In the genomic region with DNA sequence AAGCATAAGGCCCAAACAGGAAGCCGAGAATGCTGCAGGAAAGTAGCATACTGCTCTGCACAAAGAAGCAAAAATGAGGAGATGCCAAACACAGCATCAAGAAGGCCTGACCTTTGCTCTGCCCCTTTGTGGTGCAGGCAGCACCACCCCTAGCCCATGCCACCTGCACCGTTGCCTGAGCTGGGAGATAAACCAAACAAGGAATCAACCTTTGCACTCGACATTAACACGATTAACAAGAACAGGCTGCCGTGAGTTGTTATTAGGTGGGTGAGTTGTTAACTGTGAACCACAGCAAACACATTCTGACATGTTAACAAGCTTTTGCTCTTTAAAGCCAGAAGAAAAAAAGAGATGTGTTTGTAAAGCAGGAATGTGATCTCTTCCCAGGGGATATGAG, we compare ENCODE assay signal across 29 mouse cellular contexts.
DNase-seq lines count a peak whose midpoint lies in the region; ATAC-seq lines count a peak whose summit lies in the region.
"Had no signal": no experiment of that assay in that cellular context is flagged by ENCODE, and none has a peak within 500 bp of the region (broad histone marks: within the 10 kb centered on the region; RNA-seq: fewer than 3 reads in every experiment).

No protein-coding gene starts in this region.

- H3K9me3 ChIP-seq in kidney, embryonic 15.5 days (replicated peaks) = no peaks in the 10 kb centered on the region
- H3K9me3 ChIP-seq in kidney, embryonic 14.5 days (ENCODE audit: control insufficient read depth, low read length) = no peaks in the 10 kb centered on the region
- H3K9me3 ChIP-seq in midbrain, embryonic 11.5 days (ENCODE audit: control insufficient read depth, low read length) = no peaks in the 10 kb centered on the region
- no peaks in the 10 kb centered on the region for H3K9me3 ChIP-seq in midbrain, embryonic 14.5 days (ENCODE audit: control insufficient read depth, low read length)
- no peaks in the 10 kb centered on the region for H3K9me3 ChIP-seq in midbrain, embryonic 10.5 days (replicated peaks)
- H3K9me3 ChIP-seq: embryonic facial prominence, embryonic 10.5 days; embryonic facial prominence, embryonic 13.5 days; forebrain, embryonic 12.5 days; heart, embryonic 10.5 days; heart, embryonic 13.5 days had no signal

- H3K4me2 ChIP-seq in kidney, embryonic 15.5 days = no peak overlapping the region
- no peak overlapping the region for H3K4me2 ChIP-seq in kidney, embryonic 14.5 days (replicated peaks; ENCODE audit: low read depth, low read length)
- no peak overlapping the region for H3K4me2 ChIP-seq in midbrain, embryonic 11.5 days
- no peak overlapping the region for H3K4me2 ChIP-seq in midbrain, embryonic 14.5 days (ENCODE audit: low read length)
- H3K4me2 ChIP-seq: embryonic facial prominence, embryonic 13.5 days; forebrain, embryonic 12.5 days; heart, embryonic 13.5 days; hindbrain, embryonic 14.5 days had no signal

- H3K9ac ChIP-seq in kidney, embryonic 15.5 days = no peak overlapping the region
- no peak overlapping the region for H3K9ac ChIP-seq in kidney, embryonic 14.5 days (ENCODE audit: low read depth, low read length)
- no peak overlapping the region for H3K9ac ChIP-seq in midbrain, embryonic 11.5 days (ENCODE audit: low read length)
- no peak overlapping the region for H3K9ac ChIP-seq in midbrain, embryonic 14.5 days (replicated peaks; ENCODE audit: low read length)
- H3K9ac ChIP-seq: embryonic facial prominence, embryonic 13.5 days; forebrain, embryonic 12.5 days; heart, embryonic 13.5 days; hindbrain, embryonic 14.5 days had no signal

- no peak overlapping the region for H3K4me3 ChIP-seq in kidney, embryonic 15.5 days (replicated peaks)
- no peak overlapping the region for H3K4me3 ChIP-seq in kidney, embryonic 14.5 days (ENCODE audit: low read length)
- no peak overlapping the region for H3K4me3 ChIP-seq in midbrain, embryonic 11.5 days (ENCODE audit: low read depth, low read length)
- no peak overlapping the region for H3K4me3 ChIP-seq in midbrain, embryonic 14.5 days (replicated peaks; ENCODE audit: low read depth, low read length)
- no peak overlapping the region for H3K4me3 ChIP-seq in midbrain, embryonic 10.5 days
- H3K4me3 ChIP-seq: embryonic facial prominence, embryonic 10.5 days; embryonic facial prominence, embryonic 13.5 days; erythroblast, embryonic 14.5 days; forebrain, embryonic 12.5 days; gastrocnemius, adult 2 months; heart, adult 2 months; heart, embryonic 10.5 days; heart, embryonic 13.5 days had no signal

- no peak for ATAC-seq in kidney, embryonic 15.5 days (replicated peaks; ENCODE audit: low FRiP score)
- no peak for ATAC-seq in kidney, embryonic 14.5 days (ENCODE audit: low FRiP score, low TSS enrichment)
- ATAC-seq in midbrain, embryonic 11.5 days (ENCODE audit: low FRiP score) = no peak
- no peak for ATAC-seq in midbrain, embryonic 14.5 days (ENCODE audit: low FRiP score, low TSS enrichment)
- ATAC-seq: CD4-positive, CD25-positive, alpha-beta regulatory T cell, adult 4 months; forebrain, embryonic 16.5 days; hindbrain, postnatal 0 days had no signal

- no peaks in the 10 kb centered on the region for H3K36me3 ChIP-seq in kidney, embryonic 15.5 days
- H3K36me3 ChIP-seq in kidney, embryonic 14.5 days (ENCODE audit: control insufficient read depth, insufficient read depth, low read length) = no peaks in the 10 kb centered on the region
- H3K36me3 ChIP-seq in midbrain, embryonic 11.5 days (ENCODE audit: control insufficient read depth, insufficient read depth, low read length) = no peaks in the 10 kb centered on the region
- H3K36me3 ChIP-seq in midbrain, embryonic 14.5 days (ENCODE audit: control insufficient read depth, insufficient read depth, low read length) = no peaks in the 10 kb centered on the region
- no peaks in the 10 kb centered on the region for H3K36me3 ChIP-seq in midbrain, embryonic 10.5 days
- H3K36me3 ChIP-seq: embryonic facial prominence, embryonic 10.5 days; embryonic facial prominence, embryonic 13.5 days; forebrain, embryonic 12.5 days; heart, embryonic 10.5 days; heart, embryonic 13.5 days had no signal

- 54% methylated on average over 5 of the region's 5 CpGs for WGBS in kidney, embryonic 15.5 days
- WGBS in kidney, embryonic 14.5 days = 50% methylated on average over 5 of the region's 5 CpGs
- 67% methylated on average over 5 of the region's 5 CpGs for WGBS in midbrain, embryonic 11.5 days
- 59% methylated on average over 5 of the region's 5 CpGs for WGBS in midbrain, embryonic 14.5 days
- 71% methylated on average over 5 of the region's 5 CpGs for WGBS in midbrain, embryonic 10.5 days

- no peaks in the 10 kb centered on the region for H3K4me1 ChIP-seq in kidney, embryonic 15.5 days
- no peaks in the 10 kb centered on the region for H3K4me1 ChIP-seq in kidney, embryonic 14.5 days (ENCODE audit: control insufficient read depth, insufficient read depth, low read length)
- H3K4me1 ChIP-seq in midbrain, embryonic 11.5 days (ENCODE audit: control insufficient read depth, insufficient read depth, low read length) = no peaks in the 10 kb centered on the region
- peaks cover 11% of the 10 kb centered on the region; the same call in 1 of the 2 replicates for H3K4me1 ChIP-seq in midbrain, embryonic 14.5 days (ENCODE audit: control insufficient read depth, insufficient read depth, low read length)
- H3K4me1 ChIP-seq in midbrain, embryonic 10.5 days = peaks cover 10% of the 10 kb centered on the region; the same call in 1 of the 2 replicates
- H3K4me1 ChIP-seq: embryonic facial prominence, embryonic 13.5 days; heart, embryonic 10.5 days; heart, embryonic 13.5 days had no signal

- peak; percentile 28 for DNase-seq in kidney, adult 11 months
- DNase-seq in kidney, adult 8-10 months = peak; percentile 25 to 32
- peak; percentile 54 for DNase-seq in midbrain, embryonic 11.5 days (ENCODE audit: low spot score, missing footprints)
- DNase-seq in midbrain, embryonic 14.5 days = no peak
- DNase-seq in midbrain, embryonic 10.5 days (ENCODE audit: low spot score) = no peak
- DNase-seq: adrenal gland, adult 2 months; adrenal gland, postnatal 14 days; cerebellum, adult 11-12 months; cerebellum, adult 8-10 months; cerebellum, postnatal 10 days; cerebellum, postnatal 36 days; embryo, embryonic 11 days; gastrocnemius, adult 2 months; gastrocnemius, postnatal 14 days; heart, adult 2 months; heart, postnatal 14 days; heart, postnatal 4 days had no signal

- no peak overlapping the region for H3K27ac ChIP-seq in kidney, embryonic 15.5 days
- H3K27ac ChIP-seq in kidney, embryonic 14.5 days (ENCODE audit: low read depth, low read length) = no peak overlapping the region
- no peak overlapping the region for H3K27ac ChIP-seq in midbrain, embryonic 11.5 days (ENCODE audit: low read depth, low read length)
- no peak overlapping the region for H3K27ac ChIP-seq in midbrain, embryonic 14.5 days (replicated peaks; ENCODE audit: low read depth, low read length)
- H3K27ac ChIP-seq in midbrain, embryonic 10.5 days (replicated peaks) = no peak overlapping the region
- H3K27ac ChIP-seq: embryonic facial prominence, embryonic 10.5 days; embryonic facial prominence, embryonic 13.5 days; forebrain, embryonic 12.5 days; gastrocnemius, adult 2 months; heart, adult 2 months; heart, embryonic 10.5 days; heart, embryonic 13.5 days; hindbrain, embryonic 14.5 days; hindbrain, postnatal 0 days had no signal

- peaks cover 4% of the 10 kb centered on the region for H3K27me3 ChIP-seq in kidney, embryonic 15.5 days
- no peaks in the 10 kb centered on the region for H3K27me3 ChIP-seq in kidney, embryonic 14.5 days (ENCODE audit: control insufficient read depth, insufficient read depth, low read length)
- H3K27me3 ChIP-seq in midbrain, embryonic 11.5 days (ENCODE audit: control insufficient read depth, insufficient read depth, low read length) = no peaks in the 10 kb centered on the region
- no peaks in the 10 kb centered on the region for H3K27me3 ChIP-seq in midbrain, embryonic 14.5 days (ENCODE audit: control insufficient read depth, insufficient read depth, low read length)
- no peaks in the 10 kb centered on the region for H3K27me3 ChIP-seq in midbrain, embryonic 10.5 days (ENCODE audit: low read depth, poor library complexity, severe bottlenecking)

Comparison
In these comparisons a context has a peak if more than half of its experiments do, and no peak if none do; other contexts are left out.
1. DNase-seq: peak in kidney, adult 11 months (single experiment), kidney, adult 8-10 months (2 of 2) and midbrain, embryonic 11.5 days (single experiment); none in midbrain, embryonic 14.5 days (single experiment) and midbrain, embryonic 10.5 days (single experiment).